Mouse (Mus musculus) central nervous system, embryonic 14 days (tissue): ENCODE measurements around the gene Nos1ap. TPM values are rescaled to one million over a fixed set of nuclear protein-coding genes. Genes with fewer than 3 reads are reported as not detected.

Experiments used
- polyA plus RNA-seq: library from polyadenylated mRNA; depleted of rRNA; stranded (reverse); fragments of >200 nt; gene quantifications from 2 replicates; pipeline ENCODE4 v1.2.3, GENCODE M21; 2012; rRNA removed

Gene Nos1ap
- 14.6 and 17.1 TPM in 2 replicates for polyA plus RNA-seq

DNA sequence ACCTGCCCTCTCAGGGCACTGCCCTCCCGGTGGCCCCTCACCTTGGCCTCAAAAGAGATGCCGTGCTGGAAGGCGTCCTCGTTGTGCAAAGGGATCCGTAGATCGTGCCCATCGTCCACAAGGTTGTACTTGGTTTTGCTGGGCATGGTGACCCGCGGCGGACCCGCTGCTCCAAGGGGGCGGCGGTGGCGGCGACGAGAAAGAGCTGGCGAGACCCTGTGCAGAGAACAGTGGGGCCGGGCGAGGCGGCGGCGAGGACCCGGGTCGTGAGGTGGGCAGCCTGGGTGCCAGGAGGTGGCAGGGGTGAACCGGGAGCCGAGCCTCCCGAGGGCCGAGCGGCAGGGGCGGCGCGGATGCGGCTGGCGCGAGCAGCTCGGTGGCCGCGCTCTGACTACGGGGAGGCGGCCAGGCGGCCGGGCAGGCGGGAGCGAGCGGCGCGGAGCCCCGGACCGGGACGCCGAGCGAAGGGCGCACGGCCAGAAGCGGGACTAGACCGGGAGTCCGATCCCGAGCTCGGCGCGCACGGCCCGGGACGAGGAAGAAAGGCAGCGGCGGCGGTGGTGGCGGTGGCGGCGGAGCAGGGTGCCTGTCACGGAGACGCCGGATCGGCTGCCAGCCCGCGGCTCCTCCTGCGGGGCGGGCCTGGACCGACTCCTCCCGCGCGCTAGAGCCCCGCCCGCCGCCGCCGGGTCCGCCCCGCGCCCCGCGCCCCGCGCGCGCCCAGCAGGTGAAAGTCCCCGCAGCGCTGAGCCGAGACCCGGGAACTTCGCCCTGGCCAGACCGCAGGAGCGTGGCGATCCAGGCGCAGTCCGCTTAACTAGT lies at the start of gene Nos1ap:
Gene Nos1ap, minus strand, starts transcription at position 643 of the 822 bp plus-strand sequence.

DNA sequence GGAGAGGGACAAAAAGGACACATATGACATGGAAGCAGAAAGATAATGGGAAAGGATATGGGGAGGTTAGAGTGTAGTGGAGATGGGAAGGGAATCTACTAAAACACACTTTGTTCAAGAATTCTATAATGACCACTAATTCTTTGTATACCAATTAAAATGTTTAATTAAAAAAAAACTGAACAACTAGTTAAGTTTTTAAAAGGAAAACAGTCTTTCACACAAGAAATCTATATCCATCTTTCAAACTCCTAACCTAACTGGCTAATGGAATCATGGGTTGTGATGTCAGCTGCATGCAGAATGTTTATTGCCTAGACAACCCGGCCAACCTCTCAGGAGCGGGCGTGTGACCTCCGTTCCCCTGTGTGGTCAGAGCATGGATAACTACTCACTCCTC lies 281.2 kb downstream of the Nos1ap start, which contains the start of gene Spata46:
Gene Spata46, plus strand, starts transcription at position 301 of the 400 bp plus-strand sequence.

DNA sequence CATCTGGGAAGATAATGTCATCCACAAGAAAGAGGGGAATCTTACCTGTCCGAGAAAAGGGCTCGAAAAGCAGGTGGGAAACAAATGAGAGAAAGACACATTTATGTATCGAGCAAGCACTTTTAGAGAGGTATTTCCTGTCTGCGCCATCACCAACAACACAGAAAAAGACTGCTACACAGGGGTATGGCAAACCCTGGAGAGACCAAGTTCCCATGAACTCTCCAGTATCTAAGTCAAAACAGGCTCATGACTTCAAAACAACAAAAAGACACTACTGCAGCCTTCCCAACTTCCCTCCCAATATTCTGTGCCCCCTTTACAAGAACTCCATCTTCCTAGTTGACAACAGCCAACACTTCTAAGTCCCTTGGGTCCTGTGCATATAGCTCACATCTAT lies 283.4 kb downstream of the Nos1ap start, which contains the start of gene Gm7694:
Gene Gm7694, minus strand, starts transcription at position 101 of the 400 bp plus-strand sequence.

DNA sequence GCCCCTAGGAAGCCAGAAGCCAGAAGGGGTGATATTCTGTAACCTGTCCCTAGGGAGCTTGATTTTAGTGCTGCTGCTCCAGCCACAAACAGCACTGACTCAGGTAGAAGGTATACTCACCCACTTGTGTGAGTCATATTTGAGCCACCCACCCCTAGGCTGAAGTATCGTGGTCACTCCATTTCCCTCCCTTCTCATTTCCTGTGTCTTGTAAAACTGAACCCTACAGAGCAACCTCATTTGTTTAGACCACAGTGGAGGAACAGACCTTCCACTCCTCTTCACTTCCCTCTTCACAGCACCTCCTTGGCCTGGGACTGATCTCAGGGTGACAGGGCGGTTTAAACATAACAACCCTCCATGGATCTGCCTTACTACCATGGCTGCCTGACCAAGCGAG lies 312.6 kb downstream of the Nos1ap start, which contains the start of gene Sh2d1b1:
Gene Sh2d1b1, plus strand, starts transcription at position 305 of the 400 bp plus-strand sequence.

Other genes with a start within 250 kb of the Nos1ap start
- gene Olfml2b, start 54.7 kb upstream of the Nos1ap start, polyA plus RNA-seq = 6.8 and 11.6 TPM in 2 replicates